Comparison of ENCODE assay signal across 12 mouse cellular contexts in genomic region chr7:130016015-130016874, GRCm38 (mm10).
DNase-seq lines count a peak whose midpoint lies in the region; ATAC-seq and TF ChIP-seq lines count a peak whose summit lies in the region.
"Had no signal": no experiment of that assay in that cellular context is flagged by ENCODE, and none has a peak within 500 bp of the region (broad histone marks: within the 10 kb centered on the region; RNA-seq: fewer than 3 reads in every experiment).

No protein-coding gene starts in this region.

- H3K9ac ChIP-seq in liver, embryonic 11.5 days (ENCODE audit: low read depth, low read length) = no peak overlapping the region
- H3K9ac ChIP-seq in heart, embryonic 11.5 days (ENCODE audit: low read depth, low read length) = no peak overlapping the region
- H3K9ac ChIP-seq in limb, embryonic 14.5 days (ENCODE audit: low read depth, low read length, severe bottlenecking) = no peak overlapping the region
- 0 out of 2 replicates have a peak overlapping the region, but pooled peaks have one; percentile 23 for H3K9ac ChIP-seq in stomach, postnatal 0 days (ENCODE audit: low read length)
- H3K9ac ChIP-seq in hindbrain, embryonic 11.5 days (ENCODE audit: low read depth, low read length) = no peak overlapping the region
- H3K9ac ChIP-seq: neural tube, embryonic 12.5 days had no signal

- WGBS in liver, embryonic 11.5 days = 64% methylated on average over 17 of the region's 17 CpGs
- 55% methylated on average over 17 of the region's 17 CpGs for WGBS in heart, embryonic 11.5 days (ENCODE audit: insufficient replicate concordance)
- WGBS in limb, embryonic 14.5 days = 58% methylated on average over 17 of the region's 17 CpGs
- 19% methylated on average over 17 of the region's 17 CpGs for WGBS in stomach, postnatal 0 days
- WGBS in hindbrain, embryonic 11.5 days = 78% methylated on average over 17 of the region's 17 CpGs

- H3K4me1 ChIP-seq in liver, embryonic 11.5 days (replicated peaks; ENCODE audit: control insufficient read depth, insufficient read depth, low read length) = no peaks in the 10 kb centered on the region; the same call in 1 of the 2 replicates
- peaks cover 24% of the 10 kb centered on the region for H3K4me1 ChIP-seq in heart, embryonic 11.5 days (ENCODE audit: control insufficient read depth, insufficient read depth, low read length)
- peaks cover 36% of the 10 kb centered on the region for H3K4me1 ChIP-seq in limb, embryonic 14.5 days (ENCODE audit: control insufficient read depth, insufficient read depth, low read length)
- H3K4me1 ChIP-seq in stomach, postnatal 0 days (replicated peaks; ENCODE audit: control insufficient read depth, insufficient read depth) = peaks cover 6% of the 10 kb centered on the region; the same call in 1 of the 2 replicates
- H3K4me1 ChIP-seq in hindbrain, embryonic 11.5 days (replicated peaks; ENCODE audit: control insufficient read depth, insufficient read depth, low read length) = no peaks in the 10 kb centered on the region
- H3K4me1 ChIP-seq: neural tube, embryonic 12.5 days had no signal

- no peak for TF ChIP-seq CTCF in stomach, postnatal 0 days (IDR thresholded peaks at IDR 0.05; ENCODE audit: low read depth)

- DNase-seq in liver, embryonic 11.5 days (ENCODE audit: low spot score) = no peak
- DNase-seq in liver = no peak
- no peak for DNase-seq in limb, embryonic 14.5 days (ENCODE audit: low spot score)
- DNase-seq in stomach, postnatal 0 days (ENCODE audit: low spot score) = peak; percentile 64
- no peak for DNase-seq in left cerebral cortex, adult 8-10 months (ENCODE audit: low spot score in 2 of 2)
- DNase-seq in hindbrain, embryonic 11.5 days (ENCODE audit: low spot score) = no peak
- DNase-seq: right cerebral cortex, postnatal 14 days had no signal

- TF ChIP-seq POLR2A in limb, embryonic 14.5 days (IDR thresholded peaks at IDR 0.05; ENCODE audit: borderline replicate concordance, extremely low read depth, insufficient read depth, insufficient read length) = no peak

- H3K4me2 ChIP-seq in liver, embryonic 11.5 days = no peak overlapping the region
- peak overlapping the region; percentile 11; the same call in 1 of the 2 replicates for H3K4me2 ChIP-seq in heart, embryonic 11.5 days
- no peak overlapping the region for H3K4me2 ChIP-seq in limb, embryonic 14.5 days (replicated peaks; ENCODE audit: low read depth, low read length, severe bottlenecking)
- H3K4me2 ChIP-seq in stomach, postnatal 0 days (replicated peaks; ENCODE audit: low read depth) = no peak overlapping the region
- no peak overlapping the region for H3K4me2 ChIP-seq in hindbrain, embryonic 11.5 days (replicated peaks; ENCODE audit: low read depth, low read length)
- H3K4me2 ChIP-seq: neural tube, embryonic 12.5 days had no signal

- no peaks in the 10 kb centered on the region for H3K9me3 ChIP-seq in liver, embryonic 11.5 days (ENCODE audit: control insufficient read depth, low read length)
- no peaks in the 10 kb centered on the region for H3K9me3 ChIP-seq in heart, embryonic 11.5 days (replicated peaks; ENCODE audit: control insufficient read depth, low read length)
- no peaks in the 10 kb centered on the region for H3K9me3 ChIP-seq in limb, embryonic 14.5 days (ENCODE audit: control insufficient read depth, low read length)
- no peaks in the 10 kb centered on the region for H3K9me3 ChIP-seq in stomach, postnatal 0 days (ENCODE audit: control insufficient read depth, low read length)
- no peaks in the 10 kb centered on the region for H3K9me3 ChIP-seq in hindbrain, embryonic 11.5 days (ENCODE audit: control insufficient read depth, low read length)
- H3K9me3 ChIP-seq: hindbrain, embryonic 10.5 days; neural tube, embryonic 12.5 days had no signal

- no peak for ATAC-seq in liver, embryonic 11.5 days (replicated peaks; ENCODE audit: low FRiP score)
- ATAC-seq in heart, embryonic 11.5 days (replicated peaks; ENCODE audit: insufficient number of reproducible peaks, low FRiP score, low TSS enrichment) = no peak
- ATAC-seq in limb, embryonic 14.5 days (ENCODE audit: low FRiP score, low read depth) = no peak
- ATAC-seq in stomach, postnatal 0 days (ENCODE audit: low FRiP score, low TSS enrichment) = peak; percentile 75
- no peak for ATAC-seq in hindbrain, embryonic 11.5 days (ENCODE audit: low FRiP score)
- ATAC-seq in megakaryocyte, adult 5-6 weeks (ENCODE audit: poor library complexity, severe bottlenecking) = no peak
- ATAC-seq: forebrain, embryonic 14.5 days had no signal

- H3K27me3 ChIP-seq in liver, embryonic 11.5 days (replicated peaks; ENCODE audit: control insufficient read depth, insufficient read depth, low read length) = no peaks in the 10 kb centered on the region
- H3K27me3 ChIP-seq in heart, embryonic 11.5 days (ENCODE audit: control insufficient read depth, insufficient read depth, low read length) = no peaks in the 10 kb centered on the region
- no peaks in the 10 kb centered on the region for H3K27me3 ChIP-seq in limb, embryonic 14.5 days (ENCODE audit: control insufficient read depth, insufficient read depth, low read length)
- no peaks in the 10 kb centered on the region for H3K27me3 ChIP-seq in stomach, postnatal 0 days (ENCODE audit: control insufficient read depth, insufficient read depth, low read length)
- H3K27me3 ChIP-seq in hindbrain, embryonic 11.5 days (ENCODE audit: control insufficient read depth, insufficient read depth, low read length) = no peaks in the 10 kb centered on the region; the same call in 1 of the 2 replicates
- H3K27me3 ChIP-seq: neural tube, embryonic 12.5 days had no signal

- peak overlapping the region; percentile 52 for H3K27ac ChIP-seq in liver, embryonic 11.5 days (ENCODE audit: low read depth, low read length)
- peak overlapping the region; percentile 50 for H3K27ac ChIP-seq in heart, embryonic 11.5 days (ENCODE audit: low read depth, low read length)
- H3K27ac ChIP-seq in limb, embryonic 14.5 days (replicated peaks; ENCODE audit: low read depth, low read length) = peak overlapping the region; percentile 21; the same call in 1 of the 2 replicates
- H3K27ac ChIP-seq in stomach, postnatal 0 days (replicated peaks) = peak overlapping the region; percentile 76
- no peak overlapping the region for H3K27ac ChIP-seq in hindbrain, embryonic 11.5 days (ENCODE audit: low read depth, low read length)
- H3K27ac ChIP-seq: hindbrain, embryonic 10.5 days; neural tube, embryonic 12.5 days had no signal

- H3K36me3 ChIP-seq in liver, embryonic 11.5 days (ENCODE audit: control insufficient read depth, insufficient read depth, low read length) = no peaks in the 10 kb centered on the region
- H3K36me3 ChIP-seq in heart, embryonic 11.5 days (ENCODE audit: control insufficient read depth, insufficient read depth, low read length) = no peaks in the 10 kb centered on the region
- H3K36me3 ChIP-seq in limb, embryonic 14.5 days (ENCODE audit: control insufficient read depth, insufficient read depth, low read length) = no peaks in the 10 kb centered on the region
- H3K36me3 ChIP-seq in stomach, postnatal 0 days (ENCODE audit: control insufficient read depth, insufficient read depth, low read length) = no peaks in the 10 kb centered on the region
- H3K36me3 ChIP-seq in hindbrain, embryonic 11.5 days (ENCODE audit: control insufficient read depth, insufficient read depth, low read length) = no peaks in the 10 kb centered on the region
- H3K36me3 ChIP-seq: hindbrain, embryonic 10.5 days; neural tube, embryonic 12.5 days had no signal

- H3K4me3 ChIP-seq in liver, embryonic 11.5 days (ENCODE audit: low read depth, low read length) = no peak overlapping the region
- H3K4me3 ChIP-seq in heart, embryonic 11.5 days (ENCODE audit: low read depth, low read length) = no peak overlapping the region
- no peak overlapping the region for H3K4me3 ChIP-seq in limb, embryonic 14.5 days (replicated peaks; ENCODE audit: low read length)
- H3K4me3 ChIP-seq in stomach, postnatal 0 days (ENCODE audit: low read depth, low read length) = no peak overlapping the region
- H3K4me3 ChIP-seq in hindbrain, embryonic 11.5 days (ENCODE audit: low read depth, low read length) = no peak overlapping the region
- H3K4me3 ChIP-seq: hindbrain, embryonic 10.5 days; neural tube, embryonic 12.5 days had no signal

- no peak for TF ChIP-seq EP300 in stomach, postnatal 0 days (optimal IDR thresholded peaks at IDR 0.05)
